Mouse (Mus musculus): ENCODE results near the gene Gpalpp1.

Gene Gpalpp1

DNA sequence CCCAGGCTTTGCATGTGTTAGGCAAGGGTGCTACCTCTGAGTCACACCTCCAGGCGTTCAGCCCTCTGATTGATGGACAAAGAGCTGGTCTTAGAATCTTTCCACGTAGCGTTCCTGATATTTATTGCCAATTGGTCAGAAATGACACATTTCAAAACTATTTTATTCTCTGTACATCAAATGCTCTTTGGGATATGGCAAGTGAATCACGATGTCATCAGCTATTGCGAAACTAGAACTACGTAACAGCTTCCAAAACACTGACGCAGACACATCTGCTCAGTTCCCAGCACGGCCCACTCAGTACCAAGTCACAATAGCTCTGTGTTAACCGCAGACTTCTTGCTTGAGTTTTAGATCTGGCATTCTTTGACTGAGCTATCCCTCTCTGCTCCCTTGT, 11.0 kb downstream of the Gpalpp1 start:
- in situ Hi-C loops (cut with MseI, MboI) = no loop called here

GRCm38 (mm10) chr14:76097815-76098214, 12.7 kb downstream of the Gpalpp1 start:
- in situ Hi-C loops (cut with MseI, MboI) = no loop called here

GRCm38 (mm10) chr14:76097244-76097643, 13.3 kb downstream of the Gpalpp1 start:
- in situ Hi-C loops (cut with MseI, MboI) = no loop called here

DNA sequence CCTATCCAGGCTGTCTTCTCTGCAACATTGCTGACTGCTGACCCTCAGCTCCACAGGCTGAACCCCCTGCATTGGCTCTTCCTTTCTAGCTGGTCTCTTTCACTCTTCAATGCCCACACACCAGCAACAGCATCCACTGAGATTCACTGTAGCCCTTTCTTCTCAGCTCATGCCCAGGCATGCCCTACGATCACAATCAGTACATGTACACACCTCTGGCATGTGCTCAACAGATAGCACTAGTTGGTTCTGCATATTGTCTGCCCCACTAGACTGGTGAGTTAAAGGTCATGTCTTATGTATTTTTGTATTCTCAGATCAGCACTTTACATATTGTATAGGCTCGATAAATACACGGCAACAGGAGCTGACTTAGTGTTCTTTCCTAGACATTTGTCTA, 26.4 kb downstream of the Gpalpp1 start:
- in situ Hi-C loops (cut with MseI, MboI) = no loop called here

DNA sequence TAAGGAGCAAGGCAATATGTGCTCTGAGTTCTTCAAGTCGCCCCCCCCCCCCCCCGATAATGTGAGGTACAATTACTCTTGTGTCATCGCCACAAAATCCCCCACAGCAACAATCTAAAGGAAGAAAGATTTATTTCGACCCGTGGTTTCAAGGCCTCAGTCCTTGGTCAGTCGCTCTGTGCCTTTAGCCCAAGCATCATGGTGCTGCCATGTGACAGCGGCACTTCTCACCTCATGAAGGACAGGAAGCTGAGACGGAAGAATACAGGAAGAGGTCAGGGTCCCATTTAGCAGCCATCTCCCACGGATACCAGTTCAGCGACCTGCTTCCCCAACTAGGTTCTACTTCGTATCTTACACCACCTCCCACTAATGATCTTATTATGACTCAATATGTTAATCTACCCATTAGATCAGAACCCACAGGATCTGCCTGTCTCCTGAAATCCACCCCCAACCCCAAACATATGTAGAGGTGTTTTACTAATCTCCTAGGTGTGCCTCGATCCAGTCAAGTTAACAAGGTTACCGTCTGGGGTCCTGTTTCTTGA, 28.4 kb downstream of the Gpalpp1 start:
- in situ Hi-C loops (cut with MseI, MboI) = no loop called here

- in situ Hi-C loops (cut with MseI, MboI) = no loop called here
Measured at GRCm38 (mm10) chr14:76081451-76081850, 29.1 kb downstream of the Gpalpp1 start.

DNA sequence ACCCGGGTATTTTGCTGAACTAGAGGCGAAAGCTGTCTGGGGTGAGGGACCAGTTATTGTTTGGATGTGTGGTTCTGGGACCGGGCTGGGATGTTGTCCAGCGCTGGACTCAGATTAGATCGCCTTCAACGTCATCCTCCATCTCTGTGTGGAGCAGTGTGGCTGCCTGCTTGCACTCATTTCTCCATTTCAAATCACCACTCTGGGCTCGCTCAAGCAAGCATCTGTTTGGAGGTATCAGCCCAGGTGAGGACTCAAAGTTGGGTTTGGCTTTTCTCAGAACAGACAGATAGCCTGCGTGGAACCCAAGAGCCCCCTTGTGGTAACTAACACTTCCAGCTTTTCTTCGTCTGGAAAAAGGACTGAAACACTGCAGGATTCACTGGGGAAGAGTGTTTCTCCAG, 33.5 kb downstream of the Gpalpp1 start:
- in situ Hi-C loops (cut with MseI, MboI) = loop anchor here (5.0 kb wide), 1 partner anchor 205 kb away; no protein-coding TSS in a partner anchor

- in situ Hi-C loops (cut with MseI, MboI) = loop anchor here (5.0 kb wide), 1 partner anchor 204 kb away; no protein-coding TSS in a partner anchor
Measured at GRCm38 (mm10) chr14:76076602-76077001, 34.0 kb downstream of the Gpalpp1 start.

DNA sequence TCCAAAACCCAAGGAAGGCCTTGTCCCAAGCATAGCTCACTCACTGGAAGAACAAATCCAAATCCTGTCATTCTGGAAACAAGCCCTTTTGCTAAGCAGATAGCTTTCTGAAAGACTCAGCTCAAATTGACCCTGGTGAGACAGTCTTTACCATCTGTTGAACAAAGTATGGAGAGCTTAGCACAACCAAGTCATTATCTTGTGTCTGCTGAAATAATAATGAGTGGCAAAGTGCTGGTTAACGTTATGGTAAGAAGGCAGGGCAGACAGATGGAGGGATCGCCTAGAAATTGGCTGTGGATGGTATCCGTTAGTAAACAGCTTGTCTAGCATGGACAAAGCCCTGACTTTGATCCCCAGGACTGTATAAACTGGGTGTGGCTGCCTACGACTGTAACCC, 34.8 kb downstream of the Gpalpp1 start:
- in situ Hi-C loops (cut with MseI, MboI) = loop anchor here (5.0 kb wide), 1 partner anchor 203 kb away; no protein-coding TSS in a partner anchor

- in situ Hi-C loops (cut with MseI, MboI) = no loop called here
Measured at GRCm38 (mm10) chr14:76074206-76074605, 36.4 kb downstream of the Gpalpp1 start.

- in situ Hi-C loops (cut with MseI, MboI) = no loop called here
Measured at GRCm38 (mm10) chr14:76072626-76073025, 37.9 kb downstream of the Gpalpp1 start.

GRCm38 (mm10) chr14:76069296-76069695, 41.3 kb downstream of the Gpalpp1 start:
- in situ Hi-C loops (cut with MseI, MboI) = no loop called here

GRCm38 (mm10) chr14:76068296-76068695, 42.3 kb downstream of the Gpalpp1 start:
- in situ Hi-C loops (cut with MseI, MboI) = no loop called here

DNA sequence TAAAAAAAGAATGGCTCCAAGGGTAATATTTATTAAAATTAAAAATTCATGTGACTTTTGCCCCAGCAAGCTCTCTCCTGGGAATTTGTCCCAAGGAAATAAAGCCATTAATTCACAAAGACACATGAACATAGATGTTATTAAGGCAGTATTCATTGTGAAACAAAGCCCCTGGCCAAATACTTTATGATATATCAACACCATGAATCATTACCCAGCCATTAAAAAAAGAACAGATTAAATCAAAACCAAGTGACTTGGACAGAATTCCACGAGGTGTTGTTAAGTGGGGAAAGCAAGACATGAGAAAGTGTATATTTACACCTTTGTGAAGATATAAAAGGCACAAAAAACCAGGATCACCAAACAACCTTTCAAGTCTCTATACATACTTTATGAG, 43.3 kb downstream of the Gpalpp1 start:
- in situ Hi-C loops (cut with MseI, MboI) = no loop called here

DNA sequence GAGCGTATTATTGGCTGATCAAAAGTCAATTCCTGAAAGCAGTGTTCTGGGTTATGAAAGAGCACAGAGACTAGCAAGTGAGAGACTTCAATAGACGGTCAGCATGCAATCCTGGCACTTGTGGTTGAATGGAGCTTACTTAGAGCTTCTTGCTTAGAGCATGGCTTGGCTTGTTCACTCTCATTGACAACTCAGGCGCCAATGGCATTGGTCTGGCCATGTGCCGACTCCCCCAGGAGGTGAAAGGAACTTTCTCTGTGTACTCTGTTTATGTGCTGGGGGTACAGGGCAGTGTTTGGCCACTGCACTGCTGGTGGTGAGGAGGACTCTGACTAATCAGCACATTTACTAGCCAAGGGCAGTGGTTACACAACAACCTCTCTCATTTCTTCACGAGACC, 51.1 kb downstream of the Gpalpp1 start:
- in situ Hi-C loops (cut with MseI, MboI) = no loop called here

GRCm38 (mm10) chr14:76053726-76054125, 56.8 kb downstream of the Gpalpp1 start:
- in situ Hi-C loops (cut with MseI, MboI) = no loop called here

DNA sequence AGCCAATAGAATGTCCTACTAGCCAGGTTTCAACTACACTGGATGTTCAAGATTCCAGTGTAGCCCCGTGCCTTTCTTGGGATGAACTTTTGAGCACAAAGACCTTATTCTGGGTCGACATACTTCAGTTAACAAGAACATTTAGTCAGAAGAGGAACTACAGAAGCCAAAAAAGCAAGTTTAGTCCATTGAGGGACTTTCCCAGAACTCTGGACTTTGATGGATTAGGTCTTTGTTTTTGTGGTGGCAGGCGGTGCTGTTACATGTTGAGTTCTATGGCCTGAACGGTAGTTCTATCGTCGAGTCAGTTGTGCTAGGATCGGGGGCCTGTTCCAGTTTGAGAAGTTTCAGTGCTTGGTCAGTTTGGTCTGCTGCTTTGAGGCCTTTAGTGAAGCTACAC, 58.6 kb downstream of the Gpalpp1 start:
- in situ Hi-C loops (cut with MseI, MboI) = no loop called here

- in situ Hi-C loops (cut with MseI, MboI) = no loop called here
Measured at GRCm38 (mm10) chr14:76045767-76046166, 64.8 kb downstream of the Gpalpp1 start.

- in situ Hi-C loops (cut with MseI, MboI) = no loop called here
Measured at GRCm38 (mm10) chr14:76044164-76044557, 66.4 kb downstream of the Gpalpp1 start.

GRCm38 (mm10) chr14:76043251-76044163, 67.1 kb downstream of the Gpalpp1 start:
- in situ Hi-C loops (cut with MseI, MboI) = no loop called here
